Mouse (Mus musculus) gastrocnemius, postnatal 4 days (tissue): ENCODE measurements at regions not wholly inside any gene's neighbourhood (a gene's known extent, or its start where the extent isn't known, plus 50 kb on each side); places are given as distances from the start of the nearest gene placed in this dataset.

Experiments used
- DNase-seq, 2 experiments: peaks; one replicate each; pipeline ENCODE4 v3.0.0; 2021 to 2022; ENCODE audit warnings: low spot score in 2 of 2, mixed read lengths in 2 of 2

DNA sequence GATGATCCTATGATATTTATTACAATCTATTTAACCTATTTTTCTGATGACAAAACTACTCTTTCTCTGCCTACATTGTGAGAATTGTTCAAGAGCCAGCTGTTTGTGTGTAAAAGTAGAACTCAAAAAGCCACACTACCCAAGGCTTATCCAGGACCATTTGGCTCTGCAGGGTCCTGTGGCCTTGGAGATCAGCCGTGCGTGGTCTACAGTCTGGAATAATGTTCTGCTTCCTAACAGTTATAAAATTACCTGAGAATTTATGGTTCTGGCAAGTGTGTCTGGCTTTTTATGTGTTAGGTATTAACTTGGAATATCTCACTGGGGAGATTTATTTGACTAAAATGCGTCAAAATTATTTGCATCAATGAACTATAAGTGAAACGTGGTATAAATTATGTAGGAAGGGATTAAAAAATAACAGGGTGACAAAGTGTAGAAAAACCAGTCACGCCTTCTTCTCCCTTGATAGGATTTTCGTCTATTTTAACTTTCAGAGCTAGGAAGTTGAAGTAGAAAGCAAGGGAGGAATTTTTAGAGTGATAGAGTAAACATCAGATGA is 1789.0 kb upstream of the Gm7489 start:
- DNase-seq: no peak

- DNase-seq: no peak
Measured at GRCm38 (mm10) chr15:52108761-52109160, 1775.9 kb upstream of the Gm7489 start.

- DNase-seq: no peak
Measured at GRCm38 (mm10) chr15:52114368-52115036, 1770.2 kb upstream of the Gm7489 start.

GRCm38 (mm10) chr15:52136693-52137092 is 1748.0 kb upstream of the Gm7489 start:
- DNase-seq: no peak

- no peak for DNase-seq
Measured at GRCm38 (mm10) chr15:52153421-52153820, 1731.3 kb upstream of the Gm7489 start.

DNA sequence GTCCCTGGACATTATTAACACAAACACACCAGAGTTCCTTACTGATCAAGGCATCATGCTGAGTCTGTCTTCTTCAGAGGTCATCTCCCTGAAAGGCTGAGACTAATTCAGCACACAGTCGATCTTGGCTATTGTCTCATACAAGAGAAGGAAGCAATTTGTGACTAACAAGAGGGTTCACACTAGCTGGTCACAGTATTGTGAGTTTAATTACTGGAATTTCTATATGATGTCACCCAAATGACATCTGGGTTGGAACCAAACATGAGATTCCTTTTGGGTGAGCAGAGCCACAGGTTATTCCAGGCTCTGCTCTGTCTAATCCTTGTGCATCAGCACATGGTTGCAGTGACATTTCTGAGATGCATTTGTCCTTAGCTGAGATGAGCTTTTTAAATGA is 1728.9 kb upstream of the Gm7489 start:
- no peak for DNase-seq

DNA sequence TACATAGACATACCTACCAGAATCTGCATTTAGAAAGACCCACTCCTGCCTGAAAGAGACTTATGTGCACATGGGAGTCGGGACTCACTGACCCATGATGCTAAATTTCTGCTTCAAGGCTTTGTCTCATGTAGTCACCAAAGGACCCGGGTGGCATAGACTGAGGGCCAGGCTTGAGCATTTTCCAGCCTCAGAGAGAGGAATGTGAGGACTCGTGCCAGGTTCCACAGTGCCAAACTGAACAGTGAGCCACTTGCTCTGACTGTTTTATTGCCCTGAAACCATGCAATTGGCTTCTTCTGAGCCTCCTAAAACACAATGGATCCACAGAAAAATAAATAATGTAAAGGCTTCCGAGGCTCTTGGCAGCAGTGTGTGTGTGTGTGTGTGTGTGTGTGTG is 1727.9 kb upstream of the Gm7489 start:
- peak in 1 of 2 experiments; percentile 22 for DNase-seq

GRCm38 (mm10) chr15:52160181-52161088 is 1724.3 kb upstream of the Gm7489 start:
- peak; percentile 50 to 81 for DNase-seq

DNA sequence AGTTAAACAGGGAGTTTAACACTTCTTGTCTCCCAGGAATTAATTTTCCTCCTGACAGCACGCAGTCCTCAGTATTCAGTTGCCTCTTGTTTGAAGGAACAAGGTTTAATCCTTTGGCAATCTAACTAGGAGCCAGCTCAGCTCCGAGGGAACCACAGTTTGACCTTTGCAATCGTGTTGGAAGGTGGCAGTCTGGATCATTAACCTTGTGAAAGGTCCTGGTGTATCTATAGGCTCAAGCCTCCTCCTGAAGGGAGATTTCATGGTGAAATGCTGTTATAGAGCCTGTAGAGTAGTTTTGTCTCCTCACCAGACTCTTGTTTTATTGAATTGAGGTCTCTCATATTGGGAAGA is 1723.6 kb upstream of the Gm7489 start:
- DNase-seq: no peak

DNA sequence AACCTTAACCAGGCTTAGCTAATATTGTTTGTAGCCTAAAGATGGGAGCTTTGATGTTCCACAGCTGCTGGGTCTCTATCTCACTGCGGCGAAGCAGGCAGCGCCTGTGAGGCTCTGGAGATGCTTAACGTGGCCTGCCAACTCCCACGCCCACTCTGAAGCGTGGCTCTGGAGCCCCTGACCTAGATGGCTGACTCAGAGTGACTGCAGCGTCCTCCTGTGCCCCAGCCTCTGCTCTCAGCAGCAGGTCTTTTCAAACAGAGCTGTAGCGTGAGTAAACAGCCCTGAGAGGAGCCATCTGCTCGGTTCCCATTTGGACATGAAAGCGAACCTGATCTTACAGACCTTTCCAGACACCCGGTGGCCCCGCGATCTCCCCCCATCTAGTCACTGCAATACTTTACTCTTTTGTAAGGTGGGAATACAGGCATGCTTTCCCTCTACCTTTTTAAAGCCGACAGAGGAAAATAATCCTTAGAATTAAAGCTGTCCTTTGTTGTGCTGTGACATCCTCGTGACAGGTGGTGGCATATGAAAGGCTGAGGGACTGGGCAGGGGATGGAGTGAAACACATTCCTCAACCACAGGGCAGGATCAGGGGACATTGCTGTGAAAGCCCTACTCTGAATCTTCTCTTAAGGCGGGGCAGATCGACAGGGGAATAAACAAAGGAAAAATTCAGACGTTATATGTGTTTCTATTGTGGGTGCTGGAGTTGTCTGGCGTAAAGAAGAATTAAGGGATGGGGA is 1723.0 kb upstream of the Gm7489 start:
- peak in 1 of 2 experiments; percentile 23 for DNase-seq

DNA sequence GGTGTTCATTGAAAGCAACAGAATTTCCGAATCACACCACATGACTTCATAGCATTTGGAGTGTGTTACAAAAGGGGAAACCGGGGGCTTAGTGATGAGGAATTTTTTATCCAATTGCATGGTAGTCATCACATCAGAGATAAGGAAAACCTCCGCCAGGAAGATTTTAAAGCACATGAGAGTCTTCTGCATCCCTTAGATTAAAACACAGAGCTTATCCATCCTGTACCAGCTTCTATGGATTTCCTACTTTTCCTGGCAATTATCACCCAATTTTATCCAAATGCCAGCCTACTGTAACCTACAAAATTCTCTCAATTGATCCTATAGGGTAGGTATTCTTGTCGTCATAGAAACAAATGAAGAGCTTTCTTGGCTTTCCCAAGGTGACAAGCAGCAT is 1718.6 kb upstream of the Gm7489 start:
- no peak for DNase-seq

GRCm38 (mm10) chr15:52166595-52167443 is 1717.9 kb upstream of the Gm7489 start:
- no peak for DNase-seq

- no peak for DNase-seq
Measured at GRCm38 (mm10) chr15:52167811-52168210, 1716.9 kb upstream of the Gm7489 start.

GRCm38 (mm10) chr15:52176951-52177350 is 1707.8 kb upstream of the Gm7489 start:
- no peak for DNase-seq

- DNase-seq: no peak
Measured at GRCm38 (mm10) chr15:52178668-52179067, 1706.0 kb upstream of the Gm7489 start.

DNA sequence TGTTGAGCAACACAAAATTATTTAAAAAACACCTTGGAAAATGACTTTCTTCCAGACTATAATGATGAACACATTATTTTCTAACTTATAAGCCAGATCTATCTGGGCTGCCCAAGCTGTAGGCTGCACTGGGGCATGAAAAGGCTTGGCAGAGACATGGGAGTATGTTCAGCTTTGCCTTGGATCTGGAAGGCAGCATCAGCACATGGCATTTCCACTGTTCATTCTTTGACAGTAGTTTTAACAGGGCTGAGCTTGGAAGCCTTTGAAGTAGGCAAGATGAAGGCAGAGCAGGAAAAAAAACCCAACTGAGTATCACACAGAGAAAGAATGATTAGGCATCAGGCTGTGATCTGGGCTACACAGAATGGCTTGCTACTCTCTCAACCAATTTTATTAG is 1705.3 kb upstream of the Gm7489 start:
- DNase-seq: no peak

GRCm38 (mm10) chr15:52191176-52191575 is 1693.5 kb upstream of the Gm7489 start:
- no peak for DNase-seq

- DNase-seq: no peak
Measured at GRCm38 (mm10) chr15:52207271-52207670, 1677.4 kb upstream of the Gm7489 start.

DNA sequence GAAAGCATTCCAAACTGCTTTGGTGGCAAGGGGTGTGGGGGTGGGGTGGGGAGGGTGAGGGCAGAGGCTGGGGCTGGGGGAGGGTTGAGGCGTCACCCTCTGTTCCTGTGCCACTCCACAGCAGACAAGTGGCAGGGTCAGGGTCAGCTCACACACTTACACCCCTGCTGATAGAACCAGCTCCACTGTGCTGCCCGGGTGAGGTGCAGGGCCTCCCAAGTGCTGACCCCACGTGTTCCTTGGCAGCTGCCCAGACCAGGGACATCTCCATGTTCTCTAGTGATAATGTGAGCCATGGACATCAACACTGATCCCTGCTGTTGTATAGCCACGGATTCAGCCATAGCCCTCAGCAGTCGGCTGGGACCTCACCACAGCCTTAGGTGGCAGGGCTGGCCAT is 1652.3 kb upstream of the Gm7489 start:
- no peak for DNase-seq

- no peak for DNase-seq
Measured at GRCm38 (mm10) chr15:52236220-52236619, 1648.5 kb upstream of the Gm7489 start.

GRCm38 (mm10) chr15:52242890-52243289 is 1641.8 kb upstream of the Gm7489 start:
- no peak for DNase-seq
